Mouse (Mus musculus) gastrocnemius, adult 18-20 months (tissue): ENCODE results near the gene Stkld1. TPM values are rescaled to one million over a fixed set of nuclear protein-coding genes. Genes with fewer than 3 reads are reported as not detected.
A peak's percentile ranks its signal among the peaks of the same experiment; 100 is the strongest.

Source experiments
- DNase-seq: peaks from one replicate; pipeline ENCODE4 v3.0.0; 2021; ENCODE audit warnings: low spot score
- total RNA-seq, 2 experiments: library from RNA; stranded (reverse); gene quantifications; 2 replicates each; pipeline ENCODE4 v1.2.3; 2021

The Stkld1 gene
- total RNA-seq, 2 experiments from 2014 or later: 0.24 TPM; not detected in 1

- DNase-seq: peak; percentile 94
Measured at GRCm38 (mm10) chr2:26963923-26964723, 30.3 kb downstream of the Stkld1 start, which contains the start of gene Rexo4. Rexo4 (minus strand) TSS chr2:26964386.

GRCm38 (mm10) chr2:26964724-26965370 is 31.0 kb downstream of the Stkld1 start:
- no peak for DNase-seq

- no peak for DNase-seq
Measured at GRCm38 (mm10) chr2:26967262-26967661, 33.4 kb downstream of the Stkld1 start.

GRCm38 (mm10) chr2:26973116-26973515 is 39.3 kb downstream of the Stkld1 start, which contains the start of gene Adamts13:
Adamts13 (plus strand) TSS chr2:26973416.
- no peak for DNase-seq

- no peak for DNase-seq
Measured at GRCm38 (mm10) chr2:26973960-26974359, 40.1 kb downstream of the Stkld1 start.

- DNase-seq: no peak
Measured at GRCm38 (mm10) chr2:26980361-26980760, 46.5 kb downstream of the Stkld1 start.

GRCm38 (mm10) chr2:26984179-26984578 is 50.3 kb downstream of the Stkld1 start:
- no peak for DNase-seq

GRCm38 (mm10) chr2:26984640-26985039 is 50.8 kb downstream of the Stkld1 start:
- no peak for DNase-seq

GRCm38 (mm10) chr2:26993936-26994335 is 60.1 kb downstream of the Stkld1 start:
- no peak for DNase-seq

GRCm38 (mm10) chr2:26997498-26997897 is 63.7 kb downstream of the Stkld1 start:
- no peak for DNase-seq

- no peak for DNase-seq
Measured at GRCm38 (mm10) chr2:26997993-26998392, 64.1 kb downstream of the Stkld1 start.

Other genes starting within 250 kb of the Stkld1 start
- not detected for gene Abo, start 69.1 kb upstream of the Stkld1 start, total RNA-seq
- 10 to 100 TPM; 11.6 to 12.1 TPM for gene Surf6, start 31.2 kb upstream of the Stkld1 start, total RNA-seq
- gene Med22, start 23.4 kb upstream of the Stkld1 start, total RNA-seq: 10 to 100 TPM; 16.7 to 17.4 TPM
- 100 to 1,000 TPM; 278 to 285 TPM for gene Rpl7a, start 23.3 kb upstream of the Stkld1 start, total RNA-seq
- 10 to 100 TPM; 11.5 to 12.5 TPM for gene Surf2, start 17.7 kb upstream of the Stkld1 start, total RNA-seq
- gene Surf1, start 17.5 kb upstream of the Stkld1 start, total RNA-seq: 10 to 100 TPM; 41.4 to 43.1 TPM
- 10 to 100 TPM; 69.8 to 70.0 TPM for gene Surf4, start 119 bp upstream of the Stkld1 start, total RNA-seq
- 10 to 100 TPM; 14.4 to 14.7 TPM for gene Rexo4, start 30.3 kb downstream of the Stkld1 start, total RNA-seq
- gene Adamts13, start 39.4 kb downstream of the Stkld1 start, total RNA-seq: not detected
- gene Cacfd1, start 75.9 kb downstream of the Stkld1 start, total RNA-seq: 10 to 100 TPM; 31.2 to 34.2 TPM
- under 1 TPM in 1 of 2 experiments, not detected in 1; 0.17 TPM for gene Slc2a6, start 94.0 kb downstream of the Stkld1 start, total RNA-seq
- gene Mymk, start 138.1 kb downstream of the Stkld1 start, total RNA-seq: under 1 TPM; 0.18 to 0.21 TPM
- gene Adamtsl2, start 145.3 kb downstream of the Stkld1 start, total RNA-seq: 1 to 10 TPM; 2.7 to 6.9 TPM
- gene Fam163b, start 208.4 kb downstream of the Stkld1 start, total RNA-seq: not detected
- gene Dbh, start 231.2 kb downstream of the Stkld1 start, total RNA-seq: not detected